Mouse (Mus musculus) hindbrain, embryonic 12.5 days (tissue): ENCODE results near the gene Pde9a. TPM values are rescaled to one million over a fixed set of nuclear protein-coding genes. Genes with fewer than 3 reads are reported as not detected.

Experiments used
- ATAC-seq: fragments of 200-750 bp; cut with Nextera tagmentation; 2 replicates; pipeline ENCODE4 v1.8.0; 2017; ENCODE audit warnings: moderate TSS enrichment; ENCODE audit not compliant: low FRiP score
- H3K27ac ChIP-seq: fragments of 300-500 bp; sonication (generic); 2 replicates; pipeline ENCODE4 v1.5.1; 2016; ENCODE audit warnings: mild to moderate bottlenecking
- H3K27me3 ChIP-seq: fragments of 300-500 bp; sonication (generic); 2 replicates; pipeline ENCODE4 v1.6.1; 2016; ENCODE audit warnings: mild to moderate bottlenecking
- H3K36me3 ChIP-seq: fragments of 300-500 bp; sonication (generic); 2 replicates; pipeline ENCODE4 v1.6.1; 2016; ENCODE audit warnings: mild to moderate bottlenecking
- H3K4me1 ChIP-seq: fragments of 300-500 bp; sonication (generic); 2 replicates; pipeline ENCODE4 v1.6.1; 2016
- H3K4me2 ChIP-seq: fragments of 300-500 bp; sonication (generic); replicated peaks from 2 replicates; pipeline ENCODE4 v1.6.1; 2016; ENCODE audit warnings: mild to moderate bottlenecking
- H3K4me3 ChIP-seq: fragments of 300-500 bp; sonication (generic); 2 replicates; pipeline ENCODE4 v1.5.1; 2016; ENCODE audit warnings: mild to moderate bottlenecking
- H3K9ac ChIP-seq: fragments of 300-500 bp; sonication (generic); 2 replicates; pipeline ENCODE4 v1.6.1; 2016; ENCODE audit warnings: mild to moderate bottlenecking, moderate library complexity
- H3K9me3 ChIP-seq: fragments of 300-500 bp; sonication (generic); replicated peaks from 2 replicates; pipeline ENCODE4 v1.6.1; 2016; ENCODE audit warnings: mild to moderate bottlenecking
- WGBS: fragments of 180-500 bp; shearing (Covaris S2); methylation state at CpG from one replicate; pipeline ENCODE4 v1.1.7; 2016; 5-methylcytosine and 5-hydroxymethylcytosine counted together
- polyA plus RNA-seq: library from polyadenylated mRNA; unstranded; fragments of >200 nt; fragmentation: Nextera tagmentation; extraction: Ambion mirVana; gene quantifications from 2 replicates; pipeline ENCODE4 v1.2.1, GENCODE M21; 2016

Pde9a gene
- polyA plus RNA-seq, 1 experiment from 2014 or later = 30.4 TPM

- Histone ChIP-seq H3K36me3 (peaks cover 28% of the 10 kb centered on the region), H3K27me3 (no peaks in the 10 kb centered on the region), H3K4me1 (peaks cover 12% of the 10 kb centered on the region), H3K9ac (no peak overlapping the region), H3K4me3 (0 out of 2 replicates have a peak overlapping the region, but pooled peaks have one; percentile 88), H3K9me3 (no peaks in the 10 kb centered on the region), H3K27ac (no peak overlapping the region), H3K4me2 (peak overlapping the region; percentile 88)
- ATAC-seq = no peak
- WGBS = 92% methylated on average over 6 of the region's 6 CpGs
Observed at GRCm38 (mm10) chr17:31510944-31511343, 124.9 kb downstream of the Pde9a start.

DNA sequence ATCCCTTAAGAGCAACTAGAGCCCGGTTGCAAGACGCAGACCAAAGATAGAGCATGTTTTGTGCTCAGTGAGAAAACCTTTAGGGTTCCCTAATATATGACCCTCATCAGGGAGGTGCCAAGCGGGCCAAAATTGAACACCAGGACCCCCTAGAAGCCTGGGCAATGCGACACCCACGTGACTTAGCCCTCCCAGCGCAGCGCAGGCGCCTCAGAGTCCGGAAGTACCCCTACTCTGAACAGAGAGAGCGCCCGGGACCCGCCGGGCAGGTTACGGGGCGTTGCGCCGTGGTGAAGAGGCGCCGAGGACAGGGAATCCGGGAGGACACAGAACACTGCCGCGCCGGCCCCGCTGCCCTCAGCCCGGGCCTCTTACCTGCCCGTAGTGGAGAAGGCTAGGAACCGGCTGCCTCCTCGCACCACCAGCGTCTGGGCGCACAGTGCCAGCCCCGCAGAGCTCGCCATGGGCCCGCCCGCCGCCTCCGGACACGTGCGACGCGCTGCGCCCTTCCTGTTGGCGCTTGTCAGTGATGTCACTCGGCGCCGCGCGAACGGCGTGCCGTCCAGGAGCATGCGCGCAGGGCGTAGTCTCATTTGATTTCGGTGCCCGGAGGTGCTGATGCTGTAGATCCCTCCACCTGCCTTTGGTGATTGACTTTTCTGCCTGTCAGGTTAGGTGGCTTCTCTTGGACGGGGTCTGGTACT, 125.9 kb downstream of the Pde9a start:
- Histone ChIP-seq H3K36me3 (peaks cover 21% of the 10 kb centered on the region), H3K4me3 (peak overlapping the region; percentile 88), H3K9me3 (no peaks in the 10 kb centered on the region), H3K4me2 (peak overlapping the region; percentile 88), H3K4me1 (peaks cover 12% of the 10 kb centered on the region), H3K9ac (peak overlapping the region; percentile 73), H3K27ac (peak overlapping the region; percentile 81), H3K27me3 (no peaks in the 10 kb centered on the region)
- under 1% methylated on average over 56 of the region's 56 CpGs for WGBS
- peak; percentile 94 for ATAC-seq

DNA sequence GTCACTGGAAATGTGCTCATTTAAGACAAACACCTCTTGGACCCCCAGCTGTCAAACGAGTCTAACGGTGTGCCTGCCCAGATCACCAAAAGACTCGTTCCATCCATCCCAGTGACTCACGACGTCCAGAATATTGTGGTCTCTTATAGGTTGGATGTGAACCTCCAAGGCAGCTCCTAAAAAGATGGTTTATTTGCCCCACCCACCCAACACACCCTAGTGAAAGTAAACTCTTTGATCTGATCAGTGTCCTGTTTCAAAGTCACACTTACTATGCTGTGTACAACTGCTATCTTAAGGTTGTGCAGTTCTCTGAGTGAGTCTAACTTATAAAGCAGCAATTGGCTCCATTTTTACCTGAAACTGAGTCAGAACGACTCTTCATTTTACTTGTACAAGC, 126.6 kb downstream of the Pde9a start:
- Histone ChIP-seq H3K27ac (peak overlapping the region; percentile 81), H3K9ac (peak overlapping the region; percentile 73), H3K36me3 (peaks cover 16% of the 10 kb centered on the region), H3K4me2 (peak overlapping the region; percentile 88), H3K9me3 (no peaks in the 10 kb centered on the region), H3K4me1 (peaks cover 12% of the 10 kb centered on the region), H3K4me3 (peak overlapping the region; percentile 88), H3K27me3 (no peaks in the 10 kb centered on the region)
- 22% methylated on average over 6 of the region's 6 CpGs for WGBS
- ATAC-seq = 0 out of 2 replicates have a peak, but pooled peaks have one; percentile 3

DNA sequence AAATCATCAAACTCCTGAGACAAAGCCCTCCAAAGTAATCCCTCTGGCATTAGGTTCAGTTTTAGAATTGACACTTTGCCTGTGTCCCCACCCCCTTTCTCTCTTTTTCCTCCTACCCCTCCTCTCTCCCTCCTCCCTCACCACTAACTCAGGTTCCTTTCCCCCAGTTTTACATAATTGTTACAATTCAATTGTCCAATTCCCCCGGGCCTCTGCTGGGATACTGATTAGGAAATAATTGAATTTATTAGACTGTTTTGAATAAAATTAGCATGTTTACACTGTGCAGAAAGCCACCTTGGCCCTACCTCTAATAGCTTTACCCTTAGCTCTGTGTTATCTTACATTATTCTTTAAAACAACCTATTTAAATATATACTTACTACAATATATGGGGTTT, 128.7 kb downstream of the Pde9a start:
- Histone ChIP-seq H3K9ac (no peak overlapping the region), H3K9me3 (no peaks in the 10 kb centered on the region), H3K4me1 (peaks cover 12% of the 10 kb centered on the region), H3K36me3 (no peaks in the 10 kb centered on the region), H3K4me3 (no peak overlapping the region), H3K4me2 (no peak overlapping the region), H3K27ac (0 out of 2 replicates have a peak overlapping the region, but pooled peaks have one; percentile 37), H3K27me3 (no peaks in the 10 kb centered on the region)
- WGBS = 50% methylated on average over 1 of the region's 1 CpGs
- no peak for ATAC-seq

DNA sequence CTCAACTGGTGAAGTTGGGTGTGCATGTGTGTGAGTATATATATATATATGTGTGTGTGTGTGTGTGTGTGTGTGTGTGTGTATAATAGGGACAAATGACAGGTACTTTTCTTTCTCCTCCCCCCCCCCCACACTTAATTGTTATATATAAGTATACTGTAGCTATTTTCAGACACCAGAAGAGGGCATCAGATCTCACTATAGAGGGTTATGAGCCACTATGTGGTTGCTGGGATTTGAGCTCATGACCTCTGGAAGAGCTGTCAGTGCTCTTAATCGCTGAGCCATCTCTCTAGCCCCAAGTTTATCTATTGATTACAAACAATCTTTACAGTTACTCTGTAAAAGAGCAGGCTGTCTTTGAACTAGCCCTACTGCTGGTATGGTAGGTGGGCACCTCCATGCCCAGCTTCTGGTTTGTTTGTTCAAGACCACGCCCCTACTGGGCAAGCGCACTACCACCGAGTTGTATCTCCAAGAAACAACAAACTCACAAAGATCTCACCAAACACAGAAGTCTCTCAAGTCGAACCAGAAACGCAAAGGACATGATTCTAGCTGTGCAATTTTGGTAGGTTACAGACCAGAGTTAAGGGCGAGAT, 133.4 kb downstream of the Pde9a start:
- Histone ChIP-seq H3K9me3 (no peaks in the 10 kb centered on the region), H3K9ac (no peak overlapping the region), H3K27ac (peak overlapping the region; percentile 70), H3K4me3 (peak overlapping the region; percentile 74), H3K4me1 (peaks cover 18% of the 10 kb centered on the region), H3K4me2 (peak overlapping the region; percentile 58), H3K27me3 (no peaks in the 10 kb centered on the region), H3K36me3 (peaks cover 9% of the 10 kb centered on the region)
- WGBS = 5% methylated on average over 7 of the region's 7 CpGs
- peak; percentile 47 for ATAC-seq

- H3K9me3 ChIP-seq = no peaks in the 10 kb centered on the region
- peak; percentile 95 for ATAC-seq
- H3K27me3 ChIP-seq = no peaks in the 10 kb centered on the region
- H3K27ac ChIP-seq = peak within 1 kb of the TSS; percentile 70
- peak within 1 kb of the TSS; percentile 58 for H3K4me2 ChIP-seq
- H3K4me3 ChIP-seq = peak within 1 kb of the TSS; percentile 74
- WGBS = under 1% methylated on average over 45 of the region's 45 CpGs
- peak within 1 kb of the TSS; percentile 78 for H3K9ac ChIP-seq
- H3K4me1 ChIP-seq = peaks cover 16% of the 10 kb centered on the region
- H3K36me3 ChIP-seq = peaks cover 9% of the 10 kb centered on the region
Observed at GRCm38 (mm10) chr17:31519946-31520838, 134.2 kb downstream of the Pde9a start, which contains the start of the genes Wdr4 and Ndufv3. Wdr4 (minus strand) TSS chr17:31519980. Ndufv3 (plus strand) TSS chr17:31520115.

GRCm38 (mm10) chr17:31520895-31521294, 134.9 kb downstream of the Pde9a start:
- H3K4me2 ChIP-seq = peak overlapping the region; percentile 58
- no peaks in the 10 kb centered on the region for H3K27me3 ChIP-seq
- H3K4me1 ChIP-seq = peaks cover 16% of the 10 kb centered on the region
- peak overlapping the region; percentile 78 for H3K9ac ChIP-seq
- peak; percentile 14; the same call in 1 of the 2 replicates for ATAC-seq
- no peak overlapping the region for H3K27ac ChIP-seq
- peak overlapping the region; percentile 74 for H3K4me3 ChIP-seq
- no peaks in the 10 kb centered on the region for H3K9me3 ChIP-seq
- H3K36me3 ChIP-seq = peaks cover 11% of the 10 kb centered on the region
- WGBS = 19% methylated on average over 3 of the region's 3 CpGs

DNA sequence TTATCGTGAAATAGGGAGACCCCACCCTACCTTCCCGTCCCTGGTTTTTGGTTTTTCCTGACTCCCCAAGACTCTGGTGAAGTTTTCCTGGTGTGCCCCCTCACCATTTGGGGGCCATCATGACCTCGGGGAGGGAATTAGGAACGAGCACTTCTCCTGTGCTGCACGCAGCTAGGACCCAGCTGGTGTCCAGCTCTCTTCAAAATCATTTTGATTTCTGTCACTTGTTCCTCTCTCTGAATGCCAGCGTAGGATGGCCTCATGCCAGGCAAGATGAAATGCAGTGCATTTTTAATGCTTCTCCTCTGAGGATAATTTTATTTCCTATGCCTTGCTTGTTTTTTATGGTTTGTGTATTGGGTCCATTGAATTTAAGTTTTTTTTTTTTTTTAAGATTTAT, 135.9 kb downstream of the Pde9a start:
- H3K36me3 ChIP-seq = peaks cover 17% of the 10 kb centered on the region
- peaks cover 16% of the 10 kb centered on the region for H3K4me1 ChIP-seq
- ATAC-seq = no peak
- no peak overlapping the region for H3K9ac ChIP-seq
- WGBS = 84% methylated on average over 6 of the region's 6 CpGs
- no peaks in the 10 kb centered on the region for H3K27me3 ChIP-seq
- H3K9me3 ChIP-seq = no peaks in the 10 kb centered on the region
- peak overlapping the region; percentile 48; the same call in 1 of the 2 replicates for H3K27ac ChIP-seq
- peak overlapping the region; percentile 58; the same call in 1 of the 2 replicates for H3K4me2 ChIP-seq
- no peak overlapping the region for H3K4me3 ChIP-seq

DNA sequence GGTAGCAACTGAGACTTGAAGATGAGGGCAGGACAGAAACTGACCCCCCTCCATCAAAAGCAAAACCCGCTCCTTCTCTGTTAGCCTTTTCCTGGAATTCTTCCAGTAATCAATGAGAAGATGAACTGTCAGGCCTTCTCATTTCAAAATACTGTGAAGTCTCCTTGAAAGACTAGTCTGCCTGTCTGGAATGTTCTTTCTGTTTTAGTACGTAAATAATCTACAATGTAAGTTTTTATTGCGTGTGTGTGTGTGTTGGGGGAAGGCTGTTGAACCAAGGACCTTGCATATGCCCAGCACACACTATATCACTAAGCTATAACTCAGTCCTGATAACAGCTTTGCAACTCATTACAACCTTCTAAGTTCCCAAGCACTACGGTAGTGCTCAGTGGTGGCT, 139.1 kb downstream of the Pde9a start:
- ATAC-seq = no peak
- WGBS = 96% methylated on average over 4 of the region's 4 CpGs
- peaks cover 38% of the 10 kb centered on the region for H3K36me3 ChIP-seq

GRCm38 (mm10) chr17:31525816-31526215, 139.8 kb downstream of the Pde9a start:
- Histone ChIP-seq H3K4me1 (peaks cover 16% of the 10 kb centered on the region), H3K36me3 (peaks cover 41% of the 10 kb centered on the region), H3K9me3 (no peaks in the 10 kb centered on the region), H3K4me2 (no peak overlapping the region), H3K27me3 (no peaks in the 10 kb centered on the region), H3K27ac (no peak overlapping the region), H3K4me3 (no peak overlapping the region), H3K9ac (no peak overlapping the region)
- WGBS = 98% methylated on average over 3 of the region's 3 CpGs
- no peak for ATAC-seq

More for the DNA sequence above, 139.1 kb downstream of the Pde9a start:
- Histone ChIP-seq H3K27ac (no peak overlapping the region), H3K9ac (no peak overlapping the region), H3K4me3 (no peak overlapping the region), H3K4me1 (peaks cover 19% of the 10 kb centered on the region), H3K4me2 (no peak overlapping the region), H3K27me3 (no peaks in the 10 kb centered on the region), H3K9me3 (no peaks in the 10 kb centered on the region)
